Mouse (Mus musculus): Measurements from ENCODE around the gene Sipa1l1. TPM values are rescaled to one million over a fixed set of nuclear protein-coding genes. Genes with fewer than 3 reads are reported as not detected.
"Not testable (repeated sequence)": the region's sequence is repeated elsewhere in the genome, so short reads cannot be mapped to it uniquely, and the experiment has no call there.

Gene Sipa1l1
- total and polyA plus RNA-seq, 3 experiments = 13.6 to 36.7 (median 23.6) TPM

GRCm38 (mm10) chr12:82489621-82490020, 320.5 kb downstream of the Sipa1l1 start:
- no peaks in the 10 kb centered on the region for H3K36me3 ChIP-seq (replicated peaks in 1 of 2; ENCODE audit: control insufficient read depth in 1 of 2, insufficient read depth in 1 of 2, low read length in 1 of 2)
- no peak overlapping the region for H3K27ac ChIP-seq (ENCODE audit: insufficient read depth, low read depth)
- H3K27me3 ChIP-seq (replicated peaks) = no peaks in the 10 kb centered on the region
- no peak for TF ChIP-seq RCOR1 (conservative IDR thresholded peaks at IDR 0.05; ENCODE audit: low read depth, low read length)
- TF ChIP-seq USF1 (IDR thresholded peaks at IDR 0.05; ENCODE audit: low read depth, low read length) = no peak
- TF ChIP-seq MAZ (IDR thresholded peaks at IDR 0.05; ENCODE audit: low read depth, low read length) = no peak
- in situ Hi-C loops (cut with MboI; ENCODE audit: low pct_ligation_motif_present, low pct_unique_long_range_greater_than_20kb, low sequenced_read_pairs) = no loop called here
- dilution Hi-C loops (cut with MboI; ENCODE audit: extremely low pct_ligation_motif_present, extremely low pct_unique_long_range_greater_than_20kb, low sequenced_read_pairs) = no loop called here
- peaks cover 3 to 17% of the 10 kb centered on the region in 2 experiments; a peak in 2 of 4 replicates for H3K4me1 ChIP-seq (ENCODE audit: control insufficient read depth in 1 of 2, insufficient read depth in 2 of 2)
- no peak overlapping the region for H3K9ac ChIP-seq (ENCODE audit: insufficient read depth, low read depth)
- H3K4me2 ChIP-seq (ENCODE audit: insufficient read depth, low read depth, poor library complexity, severe bottlenecking) = no peak overlapping the region
- H3K4me3 ChIP-seq (replicated peaks in 1 of 3; ENCODE audit: low read depth in 2 of 3, low read length in 2 of 3, poor library complexity in 1 of 3) = no peak overlapping the region
- H3K79me2 ChIP-seq (replicated peaks; ENCODE audit: control insufficient read depth, extremely low read depth, insufficient read depth, poor library complexity, severe bottlenecking) = no peaks in the 10 kb centered on the region
- H3K9me3 ChIP-seq (replicated peaks; ENCODE audit: low read length) = peaks cover under 1% of the 10 kb centered on the region
- no peak for DNase-seq (ENCODE audit: extremely low read depth)

DNA sequence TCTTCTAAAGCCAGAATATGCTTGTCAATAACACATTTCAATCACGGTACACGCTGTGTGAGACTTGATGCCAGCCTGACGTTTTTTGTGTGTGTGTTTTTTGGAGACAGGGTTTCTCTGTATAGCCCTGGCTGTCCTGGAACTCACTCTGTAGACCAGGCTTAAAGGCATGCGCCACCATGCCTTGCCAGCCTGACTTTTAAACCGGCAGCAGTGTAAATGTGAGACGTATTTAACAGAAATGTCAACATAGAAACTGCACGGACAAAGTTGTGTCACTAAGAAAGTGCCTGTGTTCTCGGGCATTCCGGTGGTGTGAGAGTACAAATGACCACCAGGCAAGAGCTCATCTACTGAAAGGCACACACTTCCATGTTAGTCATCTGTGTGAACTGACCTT, 323.3 kb downstream of the Sipa1l1 start:
- no peak for DNase-seq (ENCODE audit: extremely low read depth)
- Histone ChIP-seq H3K79me2 (replicated peaks; ENCODE audit: control insufficient read depth, extremely low read depth, insufficient read depth, poor library complexity, severe bottlenecking) (no peaks in the 10 kb centered on the region), H3K4me3 (replicated peaks in 1 of 3; ENCODE audit: low read depth in 2 of 3, low read length in 2 of 3, poor library complexity in 1 of 3) (no peak overlapping the region), H3K36me3 (replicated peaks in 1 of 2; ENCODE audit: control insufficient read depth in 1 of 2, insufficient read depth in 1 of 2, low read length in 1 of 2) (no peaks in the 10 kb centered on the region), H3K4me2 (ENCODE audit: insufficient read depth, low read depth, poor library complexity, severe bottlenecking) (no peak overlapping the region), H3K9ac (ENCODE audit: insufficient read depth, low read depth) (no peak overlapping the region), H3K27ac (ENCODE audit: insufficient read depth, low read depth) (no peak overlapping the region), H3K4me1 (ENCODE audit: control insufficient read depth in 1 of 2, insufficient read depth in 2 of 2) (peaks cover 3 to 24% of the 10 kb centered on the region in 2 experiments; a peak in 2 of 4 replicates), H3K9me3 (replicated peaks; ENCODE audit: low read length) (no peaks in the 10 kb centered on the region), H3K27me3 (replicated peaks) (no peaks in the 10 kb centered on the region)
- TF ChIP-seq ZC3H11A (IDR thresholded peaks at IDR 0.05; ENCODE audit: low read depth, low read length) (no peak), NELFE (IDR thresholded peaks at IDR 0.05; ENCODE audit: low read depth, low read length) (no peak), ZNF384 (IDR thresholded peaks at IDR 0.05; ENCODE audit: low read depth, low read length) (no peak), USF2 (conservative IDR thresholded peaks at IDR 0.05; ENCODE audit: low read depth, low read length) (no peak), IRF4 (IDR thresholded peaks at IDR 0.05; ENCODE audit: low read depth, low read length) (no peak), NRF1 (IDR thresholded peaks at IDR 0.05; ENCODE audit: low read depth, low read length) (no peak), BHLHE40 (IDR thresholded peaks at IDR 0.05; ENCODE audit: low read depth, low read length) (no peak), JUN (IDR thresholded peaks at IDR 0.05; ENCODE audit: insufficient read depth, low read depth, low read length) (no peak), HCFC1 (IDR thresholded peaks at IDR 0.05; ENCODE audit: low read depth, low read length) (no peak), E2F4 (IDR thresholded peaks at IDR 0.05; ENCODE audit: insufficient replicate concordance, low read depth, low read length) (no peak), SIN3A (IDR thresholded peaks at IDR 0.05; ENCODE audit: low read length) (no peak), MYC (IDR thresholded peaks at IDR 0.05; ENCODE audit: low read depth, low read length) (no peak)
- in situ Hi-C loops (cut with MboI; ENCODE audit: low pct_ligation_motif_present, low pct_unique_long_range_greater_than_20kb, low sequenced_read_pairs) = no loop called here
- dilution Hi-C loops (cut with MboI; ENCODE audit: extremely low pct_ligation_motif_present, extremely low pct_unique_long_range_greater_than_20kb, low sequenced_read_pairs) = no loop called here

GRCm38 (mm10) chr12:82493260-82493659, 324.1 kb downstream of the Sipa1l1 start:
- dilution Hi-C loops (cut with MboI; ENCODE audit: extremely low pct_ligation_motif_present, extremely low pct_unique_long_range_greater_than_20kb, low sequenced_read_pairs); H3K4me2 ChIP-seq (ENCODE audit: insufficient read depth, low read depth, poor library complexity, severe bottlenecking); H3K9ac ChIP-seq (ENCODE audit: insufficient read depth, low read depth); in situ Hi-C loops (cut with MboI; ENCODE audit: low pct_ligation_motif_present, low pct_unique_long_range_greater_than_20kb, low sequenced_read_pairs); H3K9me3 ChIP-seq (replicated peaks; ENCODE audit: low read length); DNase-seq (ENCODE audit: extremely low read depth); H3K27ac ChIP-seq (ENCODE audit: insufficient read depth, low read depth); H3K4me3 ChIP-seq (replicated peaks in 1 of 3; ENCODE audit: low read depth in 2 of 3, low read length in 2 of 3, poor library complexity in 1 of 3); H3K79me2 ChIP-seq (replicated peaks; ENCODE audit: control insufficient read depth, extremely low read depth, insufficient read depth, poor library complexity, severe bottlenecking); H3K27me3 ChIP-seq (replicated peaks); H3K36me3 ChIP-seq (replicated peaks in 1 of 2; ENCODE audit: control insufficient read depth in 1 of 2, insufficient read depth in 1 of 2, low read length in 1 of 2): not testable (repeated sequence)
- peaks cover 2 to 21% of the 10 kb centered on the region in 2 experiments; a peak in 2 of 4 replicates for H3K4me1 ChIP-seq (ENCODE audit: control insufficient read depth in 1 of 2, insufficient read depth in 2 of 2)
